ENCODE assay signal across 19 mouse cellular contexts in the genomic region with DNA sequence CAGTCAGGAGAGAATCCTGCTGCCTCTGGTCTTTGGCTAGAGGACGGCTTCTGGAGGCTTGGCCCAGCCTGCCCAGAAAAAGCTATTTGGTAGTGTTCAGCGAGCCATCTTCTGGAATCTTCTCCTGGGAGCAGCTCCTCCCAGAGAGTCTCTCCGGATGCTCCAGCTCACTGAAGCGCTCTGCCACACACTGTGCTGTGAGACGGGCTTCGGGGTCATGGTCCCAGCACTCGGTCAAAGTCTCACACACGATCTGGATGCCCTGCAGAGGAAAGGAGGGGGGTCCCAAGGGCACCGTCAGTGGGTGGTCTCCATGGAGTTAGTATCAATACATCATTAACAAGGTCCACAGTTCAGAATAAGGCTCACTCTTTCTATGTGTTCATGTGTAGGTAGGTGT.
DNase-seq lines count a peak whose midpoint lies in the region; ATAC-seq and TF ChIP-seq lines count a peak whose summit lies in the region.
"Had no signal": no experiment of that assay in that cellular context is flagged by ENCODE, and none has a peak within 500 bp of the region (broad histone marks: within the 10 kb centered on the region; RNA-seq: fewer than 3 reads in every experiment).

No protein-coding gene starts in this region.

- peak; percentile 34 for DNase-seq in kidney, postnatal 14 days
- DNase-seq in cerebellum, adult 9-10 months: no peak
- no peak for DNase-seq in thymus, adult 2 months
- DNase-seq in urinary bladder, postnatal 10 days (ENCODE audit: low spot score): no peak
- DNase-seq: adrenal gland, postnatal 14 days; cerebellum, adult 18-20 months; cerebellum, postnatal 10 days; forebrain, postnatal 0 days; gastrocnemius, adult 2 months; gastrocnemius, postnatal 25 days; heart, postnatal 36 days had no signal

- no peak for ATAC-seq in neural tube, embryonic 13.5 days (ENCODE audit: low read depth)
- ATAC-seq in neural tube, embryonic 15.5 days (ENCODE audit: low FRiP score): no peak
- ATAC-seq in kidney, embryonic 15.5 days (replicated peaks; ENCODE audit: low FRiP score): peak; percentile 49; the same call in 1 of the 2 replicates
- ATAC-seq: forebrain, embryonic 13.5 days; forebrain, postnatal 0 days; Patski had no signal

- no peak for TF ChIP-seq POLR2A in thymus, adult 2 months (IDR thresholded peaks at IDR 0.05; ENCODE audit: control insufficient read depth, extremely low read depth, insufficient read depth, low read length, poor library complexity)

- H3K36me3 ChIP-seq in neural tube, embryonic 13.5 days: no peaks in the 10 kb centered on the region
- H3K36me3 ChIP-seq in neural tube, embryonic 15.5 days: no peaks in the 10 kb centered on the region
- H3K36me3 ChIP-seq in kidney, embryonic 15.5 days: peaks cover 49% of the 10 kb centered on the region
- peaks cover 18% of the 10 kb centered on the region for H3K36me3 ChIP-seq in thymus, adult 2 months (ENCODE audit: control insufficient read depth, insufficient read depth, low read length)

- H3K27ac ChIP-seq in neural tube, embryonic 13.5 days (replicated peaks): 0 out of 2 replicates have a peak overlapping the region, but pooled peaks have one; percentile 18
- H3K27ac ChIP-seq in neural tube, embryonic 15.5 days (replicated peaks): no peak overlapping the region
- no peak overlapping the region for H3K27ac ChIP-seq in kidney, embryonic 15.5 days
- no peak overlapping the region for H3K27ac ChIP-seq in thymus, adult 2 months (ENCODE audit: control insufficient read depth, insufficient read depth, low read length)
- H3K27ac ChIP-seq: embryonic facial prominence, embryonic 10.5 days; forebrain, embryonic 13.5 days; gastrocnemius, adult 2 months; heart, embryonic 13.5 days had no signal

- H3K4me2 ChIP-seq in neural tube, embryonic 13.5 days: no peak overlapping the region
- no peak overlapping the region for H3K4me2 ChIP-seq in neural tube, embryonic 15.5 days
- H3K4me2 ChIP-seq in kidney, embryonic 15.5 days: no peak overlapping the region
- H3K4me2 ChIP-seq: forebrain, embryonic 13.5 days; heart, embryonic 13.5 days had no signal

- H3K27me3 ChIP-seq in neural tube, embryonic 13.5 days: no peaks in the 10 kb centered on the region
- H3K27me3 ChIP-seq in neural tube, embryonic 15.5 days (replicated peaks): no peaks in the 10 kb centered on the region
- H3K27me3 ChIP-seq in kidney, embryonic 15.5 days: no peaks in the 10 kb centered on the region
- no peaks in the 10 kb centered on the region for H3K27me3 ChIP-seq in thymus, adult 2 months (ENCODE audit: control insufficient read depth, insufficient read depth, low read length)
- H3K27me3 ChIP-seq: CH12.LX; forebrain, embryonic 13.5 days; heart, embryonic 13.5 days; Patski had no signal

- TF ChIP-seq CTCF in thymus, adult 2 months (IDR thresholded peaks at IDR 0.05; ENCODE audit: borderline replicate concordance, control insufficient read depth, extremely low read depth, insufficient read depth, low read length, poor library complexity): no peak

- peaks cover 22% of the 10 kb centered on the region for H3K4me1 ChIP-seq in neural tube, embryonic 13.5 days (replicated peaks)
- H3K4me1 ChIP-seq in neural tube, embryonic 15.5 days: peaks cover 18% of the 10 kb centered on the region; the same call in 1 of the 2 replicates
- H3K4me1 ChIP-seq in kidney, embryonic 15.5 days: peaks cover 19% of the 10 kb centered on the region
- H3K4me1 ChIP-seq in thymus, adult 2 months (replicated peaks; ENCODE audit: control insufficient read depth, insufficient read depth, low read length): peaks cover 19% of the 10 kb centered on the region
- H3K4me1 ChIP-seq: embryonic facial prominence, embryonic 10.5 days; forebrain, embryonic 13.5 days had no signal

- H3K9ac ChIP-seq in neural tube, embryonic 13.5 days: no peak overlapping the region
- H3K9ac ChIP-seq in neural tube, embryonic 15.5 days (replicated peaks): no peak overlapping the region
- no peak overlapping the region for H3K9ac ChIP-seq in kidney, embryonic 15.5 days
- H3K9ac ChIP-seq: forebrain, embryonic 13.5 days; forebrain, postnatal 0 days; heart, embryonic 13.5 days had no signal

- H3K4me3 ChIP-seq in neural tube, embryonic 13.5 days: no peak overlapping the region
- H3K4me3 ChIP-seq in neural tube, embryonic 15.5 days (replicated peaks): no peak overlapping the region
- H3K4me3 ChIP-seq in kidney, embryonic 15.5 days (replicated peaks): no peak overlapping the region
- H3K4me3 ChIP-seq in thymus, adult 2 months (ENCODE audit: control insufficient read depth, insufficient read depth, low read length): no peak overlapping the region
- H3K4me3 ChIP-seq: embryonic facial prominence, embryonic 10.5 days; forebrain, embryonic 13.5 days; gastrocnemius, adult 2 months; heart, embryonic 13.5 days had no signal

- 74% methylated on average over 9 of the region's 9 CpGs for WGBS in neural tube, embryonic 13.5 days
- 76% methylated on average over 9 of the region's 9 CpGs for WGBS in neural tube, embryonic 15.5 days
- WGBS in kidney, embryonic 15.5 days: 56% methylated on average over 9 of the region's 9 CpGs
- WGBS in thymus, adult 2 months: 97% methylated on average over 9 of the region's 9 CpGs

- no peaks in the 10 kb centered on the region for H3K9me3 ChIP-seq in neural tube, embryonic 13.5 days
- H3K9me3 ChIP-seq in neural tube, embryonic 15.5 days (replicated peaks): no peaks in the 10 kb centered on the region
- H3K9me3 ChIP-seq in kidney, embryonic 15.5 days (replicated peaks): no peaks in the 10 kb centered on the region
- H3K9me3 ChIP-seq: embryonic facial prominence, embryonic 10.5 days; forebrain, embryonic 13.5 days; heart, embryonic 13.5 days had no signal
